Mouse (Mus musculus) stomach, postnatal 0 days (tissue): ENCODE measurements around the gene Oprm1. TPM values are rescaled to one million over a fixed set of nuclear protein-coding genes. Genes with fewer than 3 reads are reported as not detected.

Experiments
- ATAC-seq: fragments of 200-750 bp; cut with Nextera tagmentation; 2 replicates; pipeline ENCODE4 v1.8.0; 2017; ENCODE audit not compliant: low FRiP score, low TSS enrichment
- DNase-seq: peaks from one replicate; pipeline ENCODE4 v3.0.0-alpha.2; 2016; ENCODE audit warnings: low spot score
- H3K27ac ChIP-seq: fragments of 300-500 bp; sonication (generic); replicated peaks from 2 replicates; pipeline ENCODE4 v1.5.1; 2014; ENCODE audit warnings: mild to moderate bottlenecking, control low read depth
- H3K27me3 ChIP-seq: fragments of 300-500 bp; sonication (generic); 2 replicates; pipeline ENCODE4 v1.6.1; 2014; ENCODE audit warnings: low read length; ENCODE audit not compliant: control insufficient read depth, insufficient read depth
- H3K36me3 ChIP-seq: fragments of 300-500 bp; sonication (generic); 2 replicates; pipeline ENCODE4 v1.6.1; 2014; ENCODE audit warnings: low read length, mixed read lengths; ENCODE audit not compliant: control insufficient read depth, insufficient read depth
- H3K4me1 ChIP-seq: fragments of 300-500 bp; sonication (generic); replicated peaks from 2 replicates; pipeline ENCODE4 v1.6.1; 2014; ENCODE audit warnings: antibody characterized with exemption; ENCODE audit not compliant: control insufficient read depth, insufficient read depth
- H3K4me2 ChIP-seq: fragments of 300-500 bp; sonication (generic); replicated peaks from 2 replicates; pipeline ENCODE4 v1.6.1; 2014; ENCODE audit warnings: low read depth, mild to moderate bottlenecking, control low read depth, moderate library complexity
- H3K4me3 ChIP-seq: fragments of 300-500 bp; sonication (generic); 2 replicates; pipeline ENCODE4 v1.5.1; 2014; ENCODE audit warnings: low read depth, low read length, control low read depth
- H3K9ac ChIP-seq: fragments of 300-500 bp; sonication (generic); 2 replicates; pipeline ENCODE4 v1.6.1; 2014; ENCODE audit warnings: mild to moderate bottlenecking, low read length, control low read depth, mixed read lengths
- H3K9me3 ChIP-seq: fragments of 300-500 bp; sonication (generic); 2 replicates; pipeline ENCODE4 v1.6.1; 2016; ENCODE audit warnings: low read length; ENCODE audit not compliant: control insufficient read depth
- CTCF ChIP-seq: IDR thresholded peaks from 2 replicates; pipeline ENCODE4 v1.5.1; 2016; ENCODE audit warnings: antibody characterized with exemption, low read depth, mild to moderate bottlenecking, moderate library complexity
- EP300 ChIP-seq: optimal IDR thresholded peaks from 2 replicates; pipeline ENCODE3; 2016; ENCODE audit warnings: antibody characterized with exemption
- WGBS: fragments of 180-500 bp; shearing (Covaris S2); extraction: QIAGEN DNeasy Blood & Tissue Kit; methylation state at CpG from one replicate; pipeline ENCODE4 v1.1.7; 2014; 5-methylcytosine and 5-hydroxymethylcytosine counted together
- polyA plus RNA-seq: library from polyadenylated mRNA; unstranded; fragments of >200 nt; fragmentation: Nextera tagmentation; extraction: Ambion mirVana; gene quantifications from 2 replicates; pipeline ENCODE4 v1.2.1, GENCODE M21; 2015

Gene Oprm1
- polyA plus RNA-seq, 1 experiment from 2014 or later, result 0.11 TPM

GRCm38 (mm10) chr10:7062993-7063392 lies 304.7 kb downstream of the Oprm1 start:
- no peaks in the 10 kb centered on the region for H3K27me3 ChIP-seq
- H3K4me2 ChIP-seq, result no peak overlapping the region
- no peaks in the 10 kb centered on the region for H3K9me3 ChIP-seq
- ATAC-seq (no peak), DNase-seq (peak; percentile 9)
- no peak for TF ChIP-seq CTCF
- no peak for TF ChIP-seq EP300
- H3K36me3 ChIP-seq, result no peaks in the 10 kb centered on the region
- no peaks in the 10 kb centered on the region for H3K4me1 ChIP-seq
- H3K9ac ChIP-seq, result no peak overlapping the region
- WGBS, result 79% methylated on average over 7 of the region's 7 CpGs
- no peak overlapping the region for H3K27ac ChIP-seq
- H3K4me3 ChIP-seq, result no peak overlapping the region

GRCm38 (mm10) chr10:7063752-7064457 lies 305.6 kb downstream of the Oprm1 start:
- TF ChIP-seq EP300 (no peak), CTCF (no peak)
- Histone ChIP-seq H3K9me3 (no peaks in the 10 kb centered on the region), H3K4me1 (no peaks in the 10 kb centered on the region), H3K27ac (no peak overlapping the region), H3K4me2 (no peak overlapping the region), H3K4me3 (no peak overlapping the region), H3K27me3 (no peaks in the 10 kb centered on the region), H3K9ac (no peak overlapping the region), H3K36me3 (no peaks in the 10 kb centered on the region)
- ATAC-seq (no peak), DNase-seq (peak; percentile 9)
- 83% methylated on average over 9 of the region's 9 CpGs for WGBS

- H3K4me3 ChIP-seq, result no peak overlapping the region
- no peaks in the 10 kb centered on the region for H3K9me3 ChIP-seq
- DNase-seq (peak; percentile 14), ATAC-seq (no peak)
- no peak overlapping the region for H3K27ac ChIP-seq
- TF ChIP-seq EP300 (no peak), CTCF (peak; percentile 54)
- WGBS, result 72% methylated on average over 12 of the region's 12 CpGs
- H3K9ac ChIP-seq, result no peak overlapping the region
- no peaks in the 10 kb centered on the region for H3K4me1 ChIP-seq
- no peaks in the 10 kb centered on the region for H3K27me3 ChIP-seq
- H3K4me2 ChIP-seq, result no peak overlapping the region
- no peaks in the 10 kb centered on the region for H3K36me3 ChIP-seq
Observed at GRCm38 (mm10) chr10:7068608-7069007, 310.3 kb downstream of the Oprm1 start.

GRCm38 (mm10) chr10:7069090-7069489 lies 310.8 kb downstream of the Oprm1 start:
- no peak for ATAC-seq
- Histone ChIP-seq H3K9ac (no peak overlapping the region), H3K4me2 (no peak overlapping the region), H3K27me3 (no peaks in the 10 kb centered on the region), H3K36me3 (no peaks in the 10 kb centered on the region), H3K27ac (no peak overlapping the region), H3K4me1 (no peaks in the 10 kb centered on the region), H3K9me3 (no peaks in the 10 kb centered on the region), H3K4me3 (no peak overlapping the region)
- WGBS, result 88% methylated on average over 2 of the region's 2 CpGs
- peak; percentile 1 for DNase-seq
- TF ChIP-seq EP300 (no peak), CTCF (no peak)

GRCm38 (mm10) chr10:7070100-7070835 lies 312.0 kb downstream of the Oprm1 start:
- Histone ChIP-seq H3K4me1 (no peaks in the 10 kb centered on the region), H3K4me3 (no peak overlapping the region), H3K27ac (no peak overlapping the region), H3K27me3 (no peaks in the 10 kb centered on the region), H3K4me2 (no peak overlapping the region), H3K36me3 (no peaks in the 10 kb centered on the region), H3K9ac (no peak overlapping the region), H3K9me3 (no peaks in the 10 kb centered on the region)
- WGBS, result 48% methylated on average over 8 of the region's 8 CpGs
- ATAC-seq (no peak), DNase-seq (peak; percentile 11)
- no peak for TF ChIP-seq EP300
- TF ChIP-seq CTCF, result no peak

- Histone ChIP-seq H3K4me1 (no peaks in the 10 kb centered on the region), H3K9me3 (no peaks in the 10 kb centered on the region), H3K27me3 (no peaks in the 10 kb centered on the region), H3K4me3 (no peak overlapping the region), H3K27ac (no peak overlapping the region), H3K9ac (no peak overlapping the region), H3K36me3 (no peaks in the 10 kb centered on the region), H3K4me2 (no peak overlapping the region)
- 62% methylated on average over 5 of the region's 5 CpGs for WGBS
- ATAC-seq (no peak), DNase-seq (no peak)
- no peak for TF ChIP-seq EP300
Observed at GRCm38 (mm10) chr10:7070924-7071323, 312.6 kb downstream of the Oprm1 start.
